ENCODE assay signal across 15 mouse cellular contexts in the genomic region with DNA sequence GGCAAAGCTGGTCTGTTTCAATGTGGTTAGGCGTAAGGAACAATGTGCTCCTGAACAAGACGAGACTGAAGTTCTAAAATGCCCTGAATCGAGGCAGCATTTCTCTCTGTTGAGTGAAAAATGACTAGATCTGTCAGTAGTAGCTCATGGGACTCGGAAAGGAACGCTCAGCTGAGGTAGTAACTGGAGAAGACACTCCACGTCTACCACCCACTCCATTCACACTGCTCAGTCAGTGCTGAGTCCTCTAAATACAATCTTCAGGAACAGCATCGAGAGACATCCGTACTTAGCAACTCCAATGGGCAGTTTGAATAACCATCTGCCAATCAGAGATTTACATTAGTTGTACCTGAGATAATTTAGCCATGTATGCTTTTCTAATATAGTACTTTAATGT.
"Had no signal": no experiment of that assay in that cellular context is flagged by ENCODE, and none has a peak within 500 bp of the region (broad histone marks: within the 10 kb centered on the region; RNA-seq: fewer than 3 reads in every experiment).

No protein-coding gene starts in this region.

- H3K9me3 ChIP-seq: neural tube, embryonic 12.5 days; neural tube, embryonic 13.5 days; neural tube, embryonic 15.5 days; stomach, embryonic 15.5 days had no signal

- H3K36me3 ChIP-seq: neural tube, embryonic 12.5 days; neural tube, embryonic 13.5 days; neural tube, embryonic 15.5 days; stomach, embryonic 15.5 days had no signal

- H3K27ac ChIP-seq: neural tube, embryonic 12.5 days; neural tube, embryonic 13.5 days; neural tube, embryonic 15.5 days; stomach, embryonic 15.5 days; stomach, postnatal 0 days had no signal

- H3K27me3 ChIP-seq: neural tube, embryonic 12.5 days; neural tube, embryonic 13.5 days; neural tube, embryonic 15.5 days; stomach, embryonic 15.5 days had no signal

- DNase-seq: retina, postnatal 1 day; right cerebral cortex, postnatal 14 days; right cerebral cortex, postnatal 25 days; spleen, adult 18-20 months; thymus, adult 18-20 months; thymus, adult 2 months; thymus, postnatal 14 days; thymus, postnatal 25 days; thymus, postnatal 36 days; thymus, postnatal 4 days had no signal

- H3K4me3 ChIP-seq: neural tube, embryonic 12.5 days; neural tube, embryonic 13.5 days; neural tube, embryonic 15.5 days; stomach, embryonic 15.5 days had no signal

- H3K4me2 ChIP-seq: neural tube, embryonic 12.5 days; neural tube, embryonic 13.5 days; neural tube, embryonic 15.5 days; stomach, embryonic 15.5 days had no signal

- H3K9ac ChIP-seq: neural tube, embryonic 12.5 days; neural tube, embryonic 13.5 days; neural tube, embryonic 15.5 days; stomach, embryonic 15.5 days had no signal
